Mouse (Mus musculus) Patski (cell line): Measurements from ENCODE around the gene Msmo1. TPM values are rescaled to one million over a fixed set of nuclear protein-coding genes. Genes with fewer than 3 reads are reported as not detected.

ENCODE experiments used
- ATAC-seq: fragments of 100-300 bp; one replicate; pipeline ENCODE4 v1.8.0; 2021
- CTCF ChIA-PET: fragments of 350-600 bp; sonication (Branson Sonifier 250); formaldehyde crosslinking; loops from one replicate; lab custom pipeline; 2022; ENCODE audit warnings: inconsistent platforms; lab: Charles Lee
- POLR2A ChIA-PET: fragments of 350-600 bp; sonication (Branson Sonifier 250); formaldehyde crosslinking; loops from one replicate; lab custom pipeline; 2022; ENCODE audit warnings: antibody characterized with exemption, inconsistent platforms; lab: Charles Lee
- DNase-seq: peaks from one replicate; pipeline ENCODE4 v3.0.0-alpha.2; 2011; ENCODE audit warnings: low read depth, low spot score
- H3K27me3 ChIP-seq: fragments of 371-371 bp; one replicate; pipeline ENCODE4 v1.5.1; 2021
- CTCF ChIP-seq: fragments of 100-300 bp; IDR thresholded peaks from one replicate; pipeline ENCODE4 v1.5.1; 2021
- in situ Hi-C: fragments of 300-500 bp; cut with MboI; formaldehyde crosslinking; loops from 3 replicates; pipeline ENCODE4 v1.11.1; 2018; ENCODE audit warnings: low pct_unique_long_range_greater_than_20kb, mixed read lengths
- polyA plus RNA-seq: library from polyadenylated mRNA; unstranded; gene quantifications from one replicate; pipeline ENCODE4 v1.2.3, GENCODE M21; 2021

Gene Msmo1
- polyA plus RNA-seq, 1 experiment from 2014 or later: 52.9 TPM

DNA sequence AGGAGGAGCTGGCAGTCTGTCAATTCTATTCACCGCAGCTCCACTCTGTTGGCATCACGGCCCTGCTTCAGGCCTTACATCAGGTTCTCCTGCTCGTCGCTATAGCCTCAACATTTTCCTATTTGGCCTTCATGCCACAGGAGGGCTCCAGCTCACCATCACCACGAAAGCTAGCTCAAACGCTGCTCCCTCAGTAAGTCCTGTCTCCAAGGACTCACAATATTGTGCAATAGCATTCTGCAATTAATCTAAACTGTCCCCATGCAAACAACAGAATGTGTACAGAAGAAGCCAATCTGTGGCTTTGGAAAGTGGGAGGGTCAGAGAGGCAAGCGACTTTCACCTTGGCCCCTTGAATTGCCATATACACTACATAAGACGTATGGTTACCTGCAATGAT, 27.8 kb upstream of the Msmo1 start:
- DNase-seq: no peak

DNA sequence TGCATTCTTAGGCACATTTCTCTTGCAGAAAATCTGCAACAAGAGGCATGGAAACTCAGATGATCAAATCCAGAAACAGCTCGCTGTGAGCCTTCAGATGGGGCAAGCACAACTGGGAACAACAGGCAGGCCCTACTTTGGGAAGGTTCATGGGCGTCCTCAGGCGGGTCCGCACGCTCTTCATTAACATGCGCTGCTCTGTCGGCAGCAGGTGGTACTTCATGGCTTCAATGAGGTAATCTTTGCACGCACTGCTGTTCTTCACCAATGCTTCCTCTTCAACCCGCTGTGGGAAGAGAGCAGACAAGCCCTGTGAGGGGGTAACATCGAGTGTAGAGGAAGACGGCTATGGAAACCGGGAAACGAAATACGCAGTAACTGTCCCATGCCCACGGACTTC, 24.4 kb upstream of the Msmo1 start:
- ATAC-seq: no peak
- in situ Hi-C loops: loop anchor here (25.0 kb wide), 1 partner anchor 354 kb away; no protein-coding TSS in a partner anchor
- CTCF ChIA-PET: interaction anchor here (1.1 kb wide), 1 partner anchor 142 kb away, joined by 3 read pairs; no protein-coding TSS in a partner anchor

More for the DNA sequence above, 27.8 kb upstream of the Msmo1 start:
- no peaks in the 10 kb centered on the region for H3K27me3 ChIP-seq
- no peak for ATAC-seq
- in situ Hi-C loops: loop anchor here (25.0 kb wide), 1 partner anchor 351 kb away; no protein-coding TSS in a partner anchor
- POLR2A ChIA-PET: no interaction called here
- CTCF ChIA-PET: interaction anchor here (1.1 to 1.7 kb wide), 2 partner anchors 10 to 180 kb away, joined by 3 to 7 read pairs; no protein-coding TSS in a partner anchor
- TF ChIP-seq CTCF: no peak

DNA sequence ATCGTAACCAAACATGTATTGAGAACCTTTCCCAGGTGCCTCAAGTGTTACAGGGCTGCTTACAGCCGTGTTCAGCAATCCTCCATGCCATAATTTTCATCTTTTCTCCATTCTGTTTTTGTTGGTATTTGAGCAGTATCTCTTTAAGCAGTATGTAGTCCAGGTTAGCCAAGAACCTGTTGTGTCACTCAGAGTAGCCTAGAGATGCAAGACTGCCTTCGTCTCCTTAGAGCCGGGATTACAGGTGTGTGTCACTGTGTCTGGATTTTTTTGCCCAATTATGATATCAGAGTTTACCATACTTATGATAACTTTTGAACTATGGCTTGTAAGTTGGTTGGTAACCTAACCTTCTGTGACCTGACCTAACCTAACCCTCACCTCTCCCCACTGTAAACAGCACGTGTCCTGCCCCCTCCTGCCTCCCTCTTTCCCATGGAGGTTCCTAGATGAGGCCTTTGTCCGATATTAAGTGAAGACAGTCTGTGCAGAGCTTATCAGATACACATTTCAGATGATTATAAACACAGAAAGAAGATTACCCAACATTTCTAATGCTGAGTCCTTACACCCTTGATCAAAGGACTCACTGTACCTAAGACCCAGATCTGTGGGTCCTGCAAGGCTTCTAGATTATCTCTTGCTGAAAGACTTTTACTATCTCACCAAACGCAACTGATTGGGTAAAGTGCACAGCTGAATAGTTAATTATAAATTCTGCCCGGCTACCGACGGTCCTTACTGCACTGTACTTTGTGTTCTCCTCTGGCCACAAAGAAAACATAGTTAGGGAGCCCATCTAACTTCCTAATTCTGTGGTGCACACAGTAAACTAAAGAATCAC, 12.8 kb upstream of the Msmo1 start:
- DNase-seq (no peak), ATAC-seq (no peak)
- ChIA-PET CTCF (no interaction called here), POLR2A (interaction anchor here (0.6 kb wide), 1 partner anchor 1794 kb away, joined by 5 read pairs; no protein-coding TSS in a partner anchor)
- no peak for TF ChIP-seq CTCF
- in situ Hi-C loops: loop anchor here (25.0 kb wide), 1 partner anchor 1741 kb away; the partner anchor contains the start of gene Tma16
- no peaks in the 10 kb centered on the region for H3K27me3 ChIP-seq

More for the DNA sequence above, 24.4 kb upstream of the Msmo1 start:
- POLR2A ChIA-PET: no interaction called here
- H3K27me3 ChIP-seq: no peaks in the 10 kb centered on the region
- no peak for DNase-seq
- TF ChIP-seq CTCF: no peak

DNA sequence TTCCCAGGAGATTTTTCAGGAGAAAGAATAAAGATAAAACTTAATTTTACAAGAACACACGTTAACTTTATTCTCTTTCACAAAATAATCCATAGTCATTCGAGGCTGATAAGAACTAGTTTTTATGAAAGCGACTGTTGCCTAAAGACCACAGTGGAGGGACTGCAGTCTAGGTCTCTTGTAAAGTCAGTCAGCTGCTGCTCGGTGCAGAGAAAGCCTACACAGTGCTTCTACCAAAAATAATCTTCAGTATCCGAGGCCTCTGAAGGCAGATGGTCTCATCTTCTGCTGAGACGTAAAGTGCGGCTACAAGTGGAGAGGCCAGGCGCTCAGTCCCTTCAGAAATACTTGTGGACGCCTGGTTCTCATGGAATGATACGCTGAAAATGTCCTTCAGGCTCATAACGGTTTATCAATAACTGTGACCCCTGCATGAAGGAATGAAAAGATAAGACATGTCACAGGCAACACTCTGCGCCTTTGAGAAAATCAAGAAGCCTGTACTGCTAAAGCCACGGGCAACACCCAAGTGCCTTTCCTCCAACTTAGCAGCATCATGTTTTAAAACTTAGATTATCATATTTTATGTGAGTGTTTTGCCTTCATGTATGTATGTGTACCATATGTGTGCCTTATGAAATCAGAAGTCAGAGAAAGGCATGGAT, 7.1 kb upstream of the Msmo1 start:
- H3K27me3 ChIP-seq: no peaks in the 10 kb centered on the region
- ChIA-PET CTCF (no interaction called here), POLR2A (no interaction called here)
- no peak for ATAC-seq
- no peak for DNase-seq
- in situ Hi-C loops: loop anchor here (25.0 kb wide), 1 partner anchor 1747 kb away; the partner anchor contains the start of gene Tma16
- no peak for TF ChIP-seq CTCF

DNA sequence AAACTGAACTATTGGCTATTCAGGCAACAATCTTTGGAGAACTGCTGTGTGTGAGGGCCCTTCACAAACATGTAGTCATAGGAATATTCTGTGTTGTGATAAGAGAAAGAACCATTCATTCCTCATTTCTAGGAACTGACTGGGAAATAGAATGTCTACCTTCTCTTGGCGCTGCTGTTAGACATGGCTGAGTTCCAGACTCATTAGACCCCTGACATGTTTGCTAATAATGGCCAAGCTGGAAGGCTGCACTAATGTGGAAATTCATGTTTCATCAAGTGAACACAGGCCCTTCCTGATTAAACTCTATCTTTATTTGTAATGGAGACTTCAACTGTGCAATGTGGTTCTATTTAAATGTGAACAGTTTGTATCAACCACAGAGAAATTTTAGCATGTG, 5.3 kb upstream of the Msmo1 start:
- H3K27me3 ChIP-seq: no peaks in the 10 kb centered on the region
- CTCF ChIA-PET: interaction anchor here (0.7 to 1.2 kb wide), 2 partner anchors 9 to 15 kb away, joined by 3 to 4 read pairs; no protein-coding TSS in a partner anchor
- DNase-seq (no peak), ATAC-seq (no peak)
- no peak for TF ChIP-seq CTCF
- POLR2A ChIA-PET: no interaction called here
- in situ Hi-C loops: loop anchor here (10.0 to 25.0 kb wide), 2 partner anchors 206 to 1748 kb away; partner anchors contain the start of genes Tma16 and Tmem192

DNA sequence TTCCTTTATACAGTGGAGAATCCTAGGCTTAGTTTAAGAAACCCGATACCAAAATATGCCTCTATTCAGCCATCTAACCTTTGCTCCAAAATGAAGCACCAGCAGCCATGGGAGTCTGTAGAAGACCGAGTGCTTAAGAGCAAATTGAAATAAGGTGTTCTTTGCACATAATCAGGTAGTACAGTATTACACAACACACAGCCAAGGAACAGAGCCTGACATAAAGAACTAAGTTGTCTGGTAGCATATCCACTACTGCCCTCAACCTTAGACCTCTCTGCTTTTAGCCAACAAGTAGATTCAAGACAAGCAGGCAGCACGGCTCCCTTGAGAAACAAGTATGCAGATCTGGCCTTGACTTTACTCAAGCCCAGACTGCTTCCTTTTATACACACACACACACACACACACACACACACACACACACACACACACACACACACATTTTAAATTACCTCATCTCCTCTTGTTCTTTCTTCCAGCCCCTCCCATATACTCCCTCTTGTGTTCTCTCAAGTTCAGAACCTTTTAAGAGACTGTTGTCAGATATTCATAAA, 3.3 kb upstream of the Msmo1 start:
- in situ Hi-C loops: loop anchor here (10.0 to 25.0 kb wide), 2 partner anchors 208 to 1750 kb away; partner anchors contain the start of genes Tma16 and Tmem192
- TF ChIP-seq CTCF: no peak
- ChIA-PET CTCF (no interaction called here), POLR2A (no interaction called here)
- no peak for DNase-seq
- H3K27me3 ChIP-seq: no peaks in the 10 kb centered on the region
- no peak for ATAC-seq

DNA sequence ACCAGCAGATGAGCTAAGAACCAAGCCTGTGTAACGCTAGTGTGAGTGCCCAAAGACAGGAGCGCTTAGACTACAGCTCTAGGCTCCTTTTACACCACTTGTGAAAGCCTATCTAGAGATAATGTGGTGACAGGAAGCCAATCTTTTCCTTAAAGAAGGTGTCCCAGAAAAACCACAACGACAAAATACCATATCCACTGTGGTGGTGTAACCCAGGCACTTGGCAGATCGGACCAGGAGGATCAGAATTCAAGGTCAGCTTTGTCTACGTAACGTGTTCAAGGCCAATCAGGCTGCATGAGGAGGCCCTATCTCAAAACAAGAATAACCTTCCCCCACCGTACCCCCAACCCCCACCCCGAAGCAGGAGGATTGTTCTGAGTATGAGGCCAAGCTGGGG, 1.6 kb upstream of the Msmo1 start:
- in situ Hi-C loops: loop anchor here (10.0 to 25.0 kb wide), 2 partner anchors 210 to 1752 kb away; partner anchors contain the start of genes Tma16 and Tmem192
- DNase-seq (no peak), ATAC-seq (no peak)
- ChIA-PET CTCF (interaction anchor here (1.0 to 1.7 kb wide), 2 partner anchors 13 to 138 kb away, joined by 3 read pairs; no protein-coding TSS in a partner anchor), POLR2A (no interaction called here)
- H3K27me3 ChIP-seq: no peaks in the 10 kb centered on the region
- no peak for TF ChIP-seq CTCF

DNA sequence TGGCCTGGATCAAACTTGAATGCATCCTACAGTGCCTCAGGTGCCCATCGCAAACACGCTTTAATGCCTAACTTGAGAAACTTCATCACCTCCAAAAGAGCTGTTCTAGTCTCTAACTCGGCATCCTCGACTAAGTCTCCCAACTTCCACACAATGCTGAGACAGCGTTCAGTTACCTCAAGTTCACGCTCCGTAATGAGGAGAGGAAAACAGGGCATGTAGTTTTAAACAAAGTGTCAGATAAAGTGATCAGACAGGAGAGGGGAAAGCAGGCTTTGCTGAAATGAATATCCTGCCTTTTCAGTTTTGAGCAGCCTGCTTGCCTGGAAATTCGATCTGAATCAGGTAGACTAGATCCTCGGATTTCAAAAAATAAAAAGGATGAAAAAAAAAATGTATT, 996 bp downstream of the Msmo1 start:
- no peak for TF ChIP-seq CTCF
- ChIA-PET CTCF (no interaction called here), POLR2A (no interaction called here)
- DNase-seq: no peak
- in situ Hi-C loops: loop anchor here (5.0 to 25.0 kb wide), 3 partner anchors 115 to 1755 kb away; partner anchors contain the start of genes Tma16 and Tmem192
- no peaks in the 10 kb centered on the region for H3K27me3 ChIP-seq
- no peak for ATAC-seq

DNA sequence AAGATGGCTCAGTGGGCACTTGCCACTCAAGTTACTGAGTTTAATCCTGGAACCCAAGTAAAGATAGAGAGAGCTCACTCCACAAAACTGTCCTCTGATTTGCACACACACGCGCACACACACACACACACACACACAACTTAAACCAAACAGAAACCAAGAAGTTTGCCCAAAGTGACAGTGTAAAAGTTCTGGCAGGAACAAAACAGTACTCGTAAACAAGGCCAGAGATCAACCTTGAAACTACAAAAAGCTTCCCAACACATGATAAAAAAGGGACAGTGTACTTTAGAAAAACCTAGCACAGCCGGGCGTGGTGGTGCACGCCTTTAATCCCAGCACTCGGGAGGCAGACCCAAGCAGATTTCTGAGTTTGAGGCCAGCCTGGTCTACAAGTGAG, 5.4 kb downstream of the Msmo1 start:
- DNase-seq: no peak
- no peak for TF ChIP-seq CTCF
- no peak for ATAC-seq
- in situ Hi-C loops: loop anchor here (25.0 kb wide), 1 partner anchor 1759 kb away; the partner anchor contains the start of gene Tma16
- H3K27me3 ChIP-seq: no peaks in the 10 kb centered on the region
- ChIA-PET POLR2A (no interaction called here), CTCF (no interaction called here)
